19 mouse cellular contexts compared by ENCODE assay signal in genomic region chr5:64243666-64244065, GRCm38 (mm10).
DNase-seq lines count a peak whose midpoint lies in the region; ATAC-seq and TF ChIP-seq lines count a peak whose summit lies in the region.
"Had no signal": no experiment of that assay in that cellular context is flagged by ENCODE, and none has a peak within 500 bp of the region (broad histone marks: within the 10 kb centered on the region; RNA-seq: fewer than 3 reads in every experiment).

No protein-coding gene starts in this region.

- H3K36me3 ChIP-seq in embryonic facial prominence, embryonic 14.5 days (ENCODE audit: control insufficient read depth, insufficient read depth, low read length) = no peaks in the 10 kb centered on the region
- no peaks in the 10 kb centered on the region for H3K36me3 ChIP-seq in embryonic facial prominence, embryonic 10.5 days (replicated peaks)
- H3K36me3 ChIP-seq in heart, embryonic 14.5 days (ENCODE audit: control insufficient read depth, insufficient read depth, low read length) = no peaks in the 10 kb centered on the region
- H3K36me3 ChIP-seq in kidney, postnatal 0 days (ENCODE audit: insufficient read depth, low read length) = no peaks in the 10 kb centered on the region
- H3K36me3 ChIP-seq: hindbrain, embryonic 13.5 days; limb, embryonic 10.5 days; midbrain, embryonic 13.5 days had no signal

- no peaks in the 10 kb centered on the region for H3K27me3 ChIP-seq in embryonic facial prominence, embryonic 14.5 days (replicated peaks; ENCODE audit: control insufficient read depth, insufficient read depth, low read length)
- no peaks in the 10 kb centered on the region for H3K27me3 ChIP-seq in embryonic facial prominence, embryonic 10.5 days (replicated peaks; ENCODE audit: low read depth, poor library complexity, severe bottlenecking)
- no peaks in the 10 kb centered on the region for H3K27me3 ChIP-seq in heart, embryonic 14.5 days (ENCODE audit: control insufficient read depth, insufficient read depth, low read length)
- H3K27me3 ChIP-seq in kidney, postnatal 0 days (ENCODE audit: insufficient read depth, low read length) = no peaks in the 10 kb centered on the region
- H3K27me3 ChIP-seq: forebrain, embryonic 13.5 days; hindbrain, embryonic 13.5 days; midbrain, embryonic 13.5 days had no signal

- TF ChIP-seq CTCF in kidney, postnatal 0 days (IDR thresholded peaks at IDR 0.05; ENCODE audit: low read depth) = no peak

- no peak overlapping the region for H3K9ac ChIP-seq in embryonic facial prominence, embryonic 14.5 days (ENCODE audit: low read depth, low read length)
- H3K9ac ChIP-seq in heart, embryonic 14.5 days (ENCODE audit: low read length) = peak overlapping the region; percentile 1; the same call in 1 of the 2 replicates
- H3K9ac ChIP-seq in kidney, postnatal 0 days (ENCODE audit: low read depth, low read length) = no peak overlapping the region
- H3K9ac ChIP-seq: forebrain, embryonic 13.5 days; hindbrain, embryonic 13.5 days; liver, embryonic 14.5 days; midbrain, embryonic 13.5 days had no signal

- no peak overlapping the region for H3K4me2 ChIP-seq in embryonic facial prominence, embryonic 14.5 days (ENCODE audit: low read depth, low read length)
- H3K4me2 ChIP-seq in heart, embryonic 14.5 days (ENCODE audit: low read length) = peak overlapping the region; percentile 7; the same call in 1 of the 2 replicates
- no peak overlapping the region for H3K4me2 ChIP-seq in kidney, postnatal 0 days (ENCODE audit: low read length)
- H3K4me2 ChIP-seq: forebrain, embryonic 13.5 days; hindbrain, embryonic 13.5 days; midbrain, embryonic 13.5 days had no signal

- ATAC-seq in embryonic facial prominence, embryonic 14.5 days (ENCODE audit: low read depth) = 0 out of 2 replicates have a peak, but pooled peaks have one; percentile 6
- ATAC-seq in heart, embryonic 14.5 days (ENCODE audit: insufficient number of reproducible peaks, insufficient read depth, low FRiP score, low read depth) = no peak
- peak; percentile 50 for ATAC-seq in kidney, postnatal 0 days (replicated peaks; ENCODE audit: low FRiP score, low read depth)
- ATAC-seq: CD4-positive, CD25-positive, alpha-beta regulatory T cell, adult 4 months; forebrain, embryonic 13.5 days; midbrain, embryonic 13.5 days had no signal

- H3K4me3 ChIP-seq in embryonic facial prominence, embryonic 14.5 days (ENCODE audit: low read depth, low read length) = no peak overlapping the region
- no peak overlapping the region for H3K4me3 ChIP-seq in embryonic facial prominence, embryonic 10.5 days
- H3K4me3 ChIP-seq in heart, embryonic 14.5 days (ENCODE audit: control insufficient read depth in 1 of 2, insufficient read depth in 1 of 2, low read depth in 1 of 2, low read length in 2 of 2) = no peak overlapping the region
- no peak overlapping the region for H3K4me3 ChIP-seq in kidney, postnatal 0 days (replicated peaks; ENCODE audit: low read depth, low read length)
- H3K4me3 ChIP-seq: forebrain, embryonic 13.5 days; hindbrain, embryonic 13.5 days; left cerebral cortex, adult 2 months; limb, embryonic 10.5 days; midbrain, embryonic 13.5 days had no signal

- H3K9me3 ChIP-seq in embryonic facial prominence, embryonic 14.5 days (ENCODE audit: control insufficient read depth, low read length) = no peaks in the 10 kb centered on the region
- H3K9me3 ChIP-seq in embryonic facial prominence, embryonic 10.5 days = no peaks in the 10 kb centered on the region
- no peaks in the 10 kb centered on the region for H3K9me3 ChIP-seq in heart, embryonic 14.5 days (ENCODE audit: control insufficient read depth, low read length)
- H3K9me3 ChIP-seq in kidney, postnatal 0 days (replicated peaks; ENCODE audit: low read length) = no peaks in the 10 kb centered on the region
- H3K9me3 ChIP-seq: forebrain, embryonic 13.5 days; hindbrain, embryonic 13.5 days; limb, embryonic 10.5 days; midbrain, embryonic 13.5 days had no signal

- WGBS in embryonic facial prominence, embryonic 14.5 days = 41% methylated on average over 6 of the region's 6 CpGs
- WGBS in embryonic facial prominence, embryonic 10.5 days = 48% methylated on average over 6 of the region's 6 CpGs
- whole genome bisulfite sequencing in heart, embryonic 14.5 days = 17% methylated on average over 6 of the region's 6 CpGs
- 22% methylated on average over 6 of the region's 6 CpGs for WGBS in kidney, postnatal 0 days

- H3K4me1 ChIP-seq in embryonic facial prominence, embryonic 14.5 days (ENCODE audit: control insufficient read depth, insufficient read depth, low read length) = peaks cover 15% of the 10 kb centered on the region
- peaks cover 35% of the 10 kb centered on the region for H3K4me1 ChIP-seq in embryonic facial prominence, embryonic 10.5 days
- H3K4me1 ChIP-seq in heart, embryonic 14.5 days (ENCODE audit: control insufficient read depth in 2 of 2, insufficient read depth in 2 of 2, low read length in 2 of 2) = peaks cover 37 to 57% of the 10 kb centered on the region in 2 experiments
- peaks cover 20% of the 10 kb centered on the region for H3K4me1 ChIP-seq in kidney, postnatal 0 days (replicated peaks; ENCODE audit: insufficient read depth, low read length)

- H3K27ac ChIP-seq in embryonic facial prominence, embryonic 14.5 days (replicated peaks; ENCODE audit: low read depth, low read length) = no peak overlapping the region
- H3K27ac ChIP-seq in embryonic facial prominence, embryonic 10.5 days (replicated peaks) = no peak overlapping the region
- peak overlapping the region; percentile 80 to 83 for H3K27ac ChIP-seq in heart, embryonic 14.5 days (replicated peaks in 1 of 2; ENCODE audit: control insufficient read depth in 1 of 2, insufficient read depth in 1 of 2, low read depth in 2 of 2, low read length in 2 of 2)
- no peak overlapping the region; the same call in 1 of the 2 replicates for H3K27ac ChIP-seq in kidney, postnatal 0 days
- H3K27ac ChIP-seq: forebrain, embryonic 13.5 days; hindbrain, embryonic 13.5 days; left cerebral cortex, adult 2 months; limb, embryonic 10.5 days; liver, embryonic 14.5 days; midbrain, embryonic 13.5 days had no signal

- no peak for DNase-seq in embryonic facial prominence, embryonic 14.5 days (ENCODE audit: low spot score)
- no peak for DNase-seq in embryonic facial prominence, embryonic 10.5 days (ENCODE audit: low spot score)
- DNase-seq in heart, adult 8-10 months (ENCODE audit: low spot score) = no peak
- DNase-seq in kidney, postnatal 0 days (ENCODE audit: low spot score) = no peak
- DNase-seq in kidney, postnatal 36 days = no peak
- DNase-seq in ES-CJ7 (ENCODE audit: low read depth, low spot score) = peak; percentile 43
- no peak for DNase-seq in thymus, postnatal 10 days (ENCODE audit: low spot score in 2 of 2)
- DNase-seq: adrenal gland, adult 2 months; cerebellum, postnatal 10 days; gastrocnemius, postnatal 25 days; kidney, adult 9 months had no signal

Comparison
In these comparisons a context has a peak if more than half of its experiments do, and no peak if none do; other contexts are left out.
1. H3K27ac ChIP-seq: peak in heart, embryonic 14.5 days (2 of 2); none in embryonic facial prominence, embryonic 14.5 days (single experiment), embryonic facial prominence, embryonic 10.5 days (single experiment) and kidney, postnatal 0 days (single experiment).